Mouse (Mus musculus): ENCODE data around the gene F12.

F12 gene

DNA sequence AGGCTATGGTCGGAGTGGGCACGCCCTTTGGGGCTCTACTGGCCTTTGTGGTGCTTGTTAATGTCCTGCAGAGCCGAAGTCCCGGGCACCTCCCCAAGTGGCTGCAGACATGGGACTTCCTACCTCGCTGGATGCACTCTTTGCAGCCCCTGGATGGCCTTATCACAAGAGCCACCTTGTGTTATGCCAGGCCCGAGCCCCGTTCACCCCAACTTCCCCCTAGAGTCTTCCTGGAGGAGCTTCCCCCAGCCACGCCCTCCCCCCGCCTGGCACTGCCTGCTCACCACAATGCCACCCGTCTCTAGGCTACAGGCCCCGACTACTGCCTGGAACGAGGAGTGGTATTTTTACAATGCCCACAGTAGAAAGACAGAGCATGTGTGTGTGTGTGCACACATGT, 13.3 kb downstream of the F12 start:
- DNase-seq (ENCODE audit: low spot score), result no peak

DNA sequence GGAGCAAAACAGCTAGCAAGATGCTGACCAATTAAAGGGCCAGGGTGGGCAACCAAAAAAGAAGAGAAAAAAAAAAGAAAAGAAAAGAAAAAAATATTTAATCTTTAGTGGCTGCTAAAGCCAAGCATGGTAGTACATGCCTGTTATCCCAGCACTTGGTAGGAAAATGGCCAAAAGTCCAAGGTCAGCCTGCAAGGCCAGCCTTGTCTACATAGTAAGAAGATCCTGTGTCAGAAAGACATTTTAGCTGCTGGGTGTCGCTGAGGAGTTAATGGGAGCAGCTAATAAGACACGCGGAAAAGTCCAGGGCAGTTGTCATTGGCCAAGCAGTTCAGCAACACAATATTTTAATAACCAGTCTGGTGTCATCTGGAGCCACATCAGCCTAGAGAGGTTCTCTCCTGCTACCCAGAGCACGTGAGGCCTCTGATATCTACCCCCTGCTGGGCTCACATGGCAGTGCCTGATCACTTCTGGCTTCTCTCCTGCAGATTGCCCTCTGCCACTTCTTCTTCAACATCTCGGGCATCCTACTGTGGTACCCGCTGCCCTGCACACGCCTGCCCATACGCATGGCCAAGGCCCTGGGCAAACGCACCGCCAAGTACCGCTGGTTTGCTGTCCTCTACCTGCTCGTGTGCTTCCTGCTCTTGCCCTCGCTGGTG, 13.8 kb downstream of the F12 start:
- DNase-seq (ENCODE audit: low spot score), result no peak

DNA sequence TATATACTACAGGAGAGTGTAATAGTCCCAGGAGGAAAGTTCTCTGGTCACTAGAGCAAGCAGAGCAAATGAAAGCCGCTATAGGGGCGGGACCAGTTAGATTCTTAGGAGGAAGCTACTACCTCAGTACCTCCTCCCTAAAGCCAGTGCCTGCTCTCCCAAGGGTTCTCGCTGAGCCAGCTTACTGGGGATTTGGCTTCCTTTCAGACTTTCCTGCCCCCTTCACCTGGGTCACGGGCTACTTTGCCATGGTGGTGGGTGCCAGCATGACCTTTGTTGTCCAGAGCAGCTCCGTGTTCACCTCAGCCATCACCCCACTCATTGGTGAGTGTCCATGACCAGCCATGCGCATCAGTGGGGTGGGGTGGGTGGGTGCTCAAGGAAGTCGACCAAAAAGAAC, 14.8 kb downstream of the F12 start:
- no peak for DNase-seq (ENCODE audit: low spot score)

DNA sequence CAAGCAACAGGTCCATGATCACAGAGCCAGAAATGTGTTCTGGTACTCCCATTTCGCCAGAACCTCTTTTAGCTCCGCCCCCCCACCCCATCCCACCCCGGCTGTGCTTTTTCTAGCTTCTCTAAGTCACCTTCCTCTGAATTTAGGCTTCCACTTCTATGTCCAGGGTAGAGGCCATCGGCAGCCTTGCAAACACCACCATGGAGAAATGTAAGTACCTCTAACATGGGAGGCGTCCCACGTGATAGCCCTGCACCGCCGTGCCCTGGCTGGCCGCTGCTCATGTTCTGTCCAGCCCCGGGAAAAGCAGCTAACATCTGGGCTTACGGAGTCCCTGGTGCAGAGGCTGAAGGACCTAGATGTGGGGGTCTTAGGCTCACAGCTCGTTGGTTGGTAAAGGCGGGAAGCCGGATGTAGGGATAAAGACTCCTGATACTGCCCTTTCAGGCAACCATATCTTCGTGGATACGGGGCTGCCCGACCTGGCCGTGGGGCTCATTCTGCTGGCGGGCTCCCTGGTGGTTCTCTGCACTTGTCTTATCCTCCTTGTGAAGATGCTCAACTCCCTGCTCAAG, 18.0 kb downstream of the F12 start:
- DNase-seq (ENCODE audit: low spot score), result no peak

DNA sequence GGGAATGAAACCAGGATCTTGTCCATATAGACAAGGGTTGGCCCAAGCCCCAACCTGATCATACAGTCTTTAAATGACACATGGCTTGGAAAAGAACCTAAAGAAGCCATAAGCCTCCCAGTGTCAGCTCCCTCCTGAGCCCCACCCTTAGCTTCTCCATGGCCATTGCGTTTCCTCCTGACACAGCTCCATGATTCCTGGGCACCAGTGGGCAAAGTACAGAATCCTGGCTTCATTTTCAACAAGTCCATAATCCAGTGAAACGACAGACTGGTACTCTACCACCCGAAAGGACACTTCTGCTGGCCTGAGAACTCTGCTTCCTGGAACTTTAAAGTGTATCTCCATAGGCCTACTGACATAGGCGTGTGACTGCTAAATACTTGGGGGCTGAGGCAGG, 19.3 kb downstream of the F12 start:
- DNase-seq (ENCODE audit: low spot score), result no peak

DNA sequence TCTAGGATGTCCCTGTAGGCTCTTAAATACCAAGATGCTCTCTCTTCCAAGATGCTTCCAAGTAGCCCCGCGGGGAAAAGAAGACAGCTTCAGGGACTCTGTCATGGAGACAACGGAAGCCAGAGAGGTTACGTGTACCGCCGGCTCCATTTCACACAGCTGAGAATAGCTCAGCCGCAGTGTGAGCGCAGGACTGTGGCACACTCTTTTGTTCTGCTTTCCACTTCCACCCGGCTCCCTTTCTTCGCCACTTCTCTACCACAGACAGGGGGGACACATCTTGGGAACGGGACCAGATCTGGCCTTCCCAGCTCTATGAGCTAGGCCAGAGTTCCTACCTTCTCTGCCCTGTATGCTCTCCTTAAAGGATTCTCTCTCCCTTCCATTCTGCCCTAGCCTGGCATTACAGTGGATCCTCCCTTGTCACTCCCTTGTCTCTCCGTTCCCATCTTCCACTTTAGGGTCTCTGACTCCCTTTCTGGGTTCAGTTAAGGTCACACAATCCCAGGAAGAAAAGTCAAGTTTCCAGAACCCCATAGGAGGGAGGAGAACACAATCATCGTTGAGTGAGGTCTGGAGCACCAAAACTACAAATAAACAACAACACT, 20.7 kb downstream of the F12 start:
- no peak for DNase-seq (ENCODE audit: low spot score)

DNA sequence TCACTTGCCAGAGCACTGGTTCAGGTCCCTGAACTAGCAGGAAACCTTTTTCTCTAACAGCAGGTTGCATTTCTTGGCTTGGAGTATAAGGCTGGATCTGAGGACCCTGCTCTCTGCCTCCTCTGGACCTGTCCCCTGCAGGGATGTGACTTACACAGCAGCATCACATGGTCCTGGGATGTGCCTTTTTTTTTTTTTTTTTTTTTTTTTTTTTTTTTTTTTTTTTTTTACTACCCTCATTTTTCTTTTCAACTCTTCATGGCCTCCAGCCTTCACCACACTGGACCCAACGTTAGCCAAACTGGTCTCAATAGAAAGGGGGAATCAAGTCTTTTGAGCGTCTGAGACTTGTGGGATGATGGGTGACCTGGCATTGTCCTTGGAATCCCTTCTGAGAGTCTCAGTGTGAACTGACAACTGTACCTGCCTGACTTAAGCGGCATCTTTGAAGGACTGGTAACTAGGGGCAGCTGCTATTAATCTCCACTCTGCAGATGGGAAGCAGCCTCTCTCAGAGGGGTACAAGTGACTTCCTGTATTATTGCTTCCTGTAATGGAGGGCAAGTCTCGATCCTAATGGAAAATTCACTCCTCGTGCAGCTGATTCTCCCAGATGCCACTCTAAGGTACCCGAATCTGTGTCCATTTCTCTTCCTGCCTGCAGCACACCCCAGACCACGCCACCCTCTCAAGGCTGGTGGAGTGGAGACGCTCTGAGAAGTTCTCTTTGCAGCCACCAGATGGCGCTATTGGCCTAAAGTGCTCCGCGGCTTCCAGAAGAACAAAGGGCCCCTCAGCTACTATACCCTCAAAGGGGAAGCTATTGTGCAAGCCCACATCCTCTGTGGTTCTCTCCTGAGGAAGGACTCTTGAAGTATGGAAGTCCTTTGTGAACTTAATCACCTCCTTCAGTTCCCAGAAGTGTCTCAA, 21.5 kb downstream of the F12 start:
- peak; percentile 54 for DNase-seq (ENCODE audit: low spot score)

DNA sequence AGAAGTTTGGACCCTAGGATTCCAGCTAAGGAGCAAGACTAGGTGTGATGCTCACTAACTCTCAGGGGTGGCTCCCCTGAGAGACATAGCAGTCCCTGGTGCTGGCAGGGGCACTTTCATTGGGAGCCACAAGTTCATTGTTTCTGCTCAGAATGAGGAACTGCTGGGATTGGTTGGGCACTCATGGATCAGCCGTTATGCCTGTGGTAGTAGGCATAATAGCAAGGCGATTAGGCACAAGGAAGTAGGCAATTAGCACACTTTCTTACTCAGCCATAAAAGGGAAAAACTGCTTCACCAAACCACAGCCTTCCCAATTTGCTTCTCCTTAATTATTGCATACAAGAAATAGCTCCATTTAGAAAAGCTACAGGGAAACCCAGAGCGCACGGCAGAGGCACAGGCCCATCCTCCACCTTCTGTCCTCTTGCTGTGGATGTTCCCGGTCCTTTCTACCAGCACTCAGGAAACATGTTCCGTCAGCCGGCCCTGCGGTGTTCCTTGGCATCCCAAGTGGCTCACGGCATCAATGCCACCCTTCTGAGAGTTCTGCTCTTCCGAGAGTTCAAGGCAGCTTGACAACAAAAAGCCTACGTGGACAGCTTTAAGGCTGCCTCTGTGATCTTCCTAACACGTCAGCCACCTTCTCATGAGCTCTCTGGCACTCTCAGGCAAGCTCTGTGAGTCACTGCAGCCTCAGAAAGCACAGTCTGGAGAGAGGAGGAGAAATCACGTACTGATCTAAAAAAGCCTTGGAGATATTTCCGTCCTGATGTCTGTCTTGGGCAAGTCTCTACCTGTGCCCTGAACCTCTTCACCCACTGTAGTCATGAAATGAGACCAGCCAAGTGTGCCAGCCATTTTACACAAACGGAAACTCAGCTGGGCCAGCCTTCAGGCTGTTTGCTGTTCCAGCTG, 22.4 kb downstream of the F12 start:
- no peak for DNase-seq (ENCODE audit: low spot score)

DNA sequence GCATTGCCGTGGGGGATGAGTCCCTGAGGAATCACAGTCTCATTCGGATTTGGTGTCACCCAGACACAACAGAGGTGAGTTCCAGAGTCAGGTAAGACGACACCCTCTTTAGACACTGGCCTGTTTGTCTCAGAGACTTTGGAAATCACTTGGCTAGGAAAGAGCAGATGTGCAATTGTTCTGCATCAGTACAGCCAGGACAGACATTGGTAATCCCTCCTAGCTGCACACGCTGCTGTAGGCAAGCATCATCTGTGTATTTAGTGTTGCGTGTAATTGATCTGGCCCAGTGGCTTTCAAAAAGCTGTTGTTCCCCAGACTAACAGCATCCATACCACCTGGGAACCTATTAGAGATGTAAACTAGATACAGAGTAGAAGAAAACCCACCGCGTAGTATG, 23.3 kb downstream of the F12 start:
- no peak for DNase-seq (ENCODE audit: low spot score)

DNA sequence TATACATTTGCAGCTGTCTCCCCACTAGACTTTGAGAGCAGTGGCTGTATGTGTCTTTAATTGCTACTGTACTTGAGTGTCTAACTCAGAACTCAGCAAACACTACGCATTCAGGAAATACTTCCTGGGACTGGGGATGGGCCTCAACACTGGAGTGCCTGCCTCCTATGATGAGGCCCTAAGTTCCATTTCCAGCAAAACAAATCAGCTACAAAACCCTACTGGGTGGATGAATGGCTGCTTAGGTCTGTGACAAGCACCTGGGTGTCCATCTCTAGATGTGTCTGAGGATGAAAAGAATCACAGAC, 26.6 kb downstream of the F12 start:
- DNase-seq (ENCODE audit: low spot score), result no peak

DNA sequence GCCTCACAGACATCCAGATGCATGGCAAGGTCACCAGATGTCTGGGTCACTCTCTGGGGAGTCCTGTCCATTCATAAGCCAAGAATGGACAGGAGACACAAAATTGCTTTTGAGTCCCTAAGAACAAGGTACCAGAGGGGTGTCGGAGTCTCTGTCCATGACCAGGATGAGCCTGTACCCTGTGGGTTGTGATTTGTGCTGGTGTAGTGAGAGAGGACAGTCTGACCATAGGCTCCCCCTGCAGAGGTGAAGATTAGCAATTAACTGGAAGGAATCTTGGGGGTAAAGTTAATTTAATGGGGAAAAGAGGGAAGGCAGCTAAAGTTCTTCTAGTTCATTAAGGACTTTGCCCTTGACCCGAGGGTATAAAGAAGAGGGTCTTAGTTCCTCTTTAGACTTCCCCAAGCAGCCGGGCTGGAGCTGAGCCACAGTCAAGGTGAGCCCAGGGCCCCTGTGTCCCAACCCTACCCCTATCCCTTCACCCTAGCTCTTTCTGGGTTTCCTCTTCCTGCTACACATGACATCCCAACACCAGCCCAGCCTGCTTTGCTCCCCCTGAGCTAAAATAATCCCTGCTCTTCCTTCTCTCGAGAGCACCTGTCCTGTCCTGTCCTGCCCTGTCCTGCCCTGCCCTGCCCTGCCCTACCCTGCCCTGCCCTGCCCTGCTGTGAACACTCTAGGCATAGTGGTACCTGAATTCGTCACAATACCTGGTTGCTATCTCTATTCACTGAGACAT, 27.1 kb downstream of the F12 start:
- DNase-seq (ENCODE audit: low spot score), result no peak

DNA sequence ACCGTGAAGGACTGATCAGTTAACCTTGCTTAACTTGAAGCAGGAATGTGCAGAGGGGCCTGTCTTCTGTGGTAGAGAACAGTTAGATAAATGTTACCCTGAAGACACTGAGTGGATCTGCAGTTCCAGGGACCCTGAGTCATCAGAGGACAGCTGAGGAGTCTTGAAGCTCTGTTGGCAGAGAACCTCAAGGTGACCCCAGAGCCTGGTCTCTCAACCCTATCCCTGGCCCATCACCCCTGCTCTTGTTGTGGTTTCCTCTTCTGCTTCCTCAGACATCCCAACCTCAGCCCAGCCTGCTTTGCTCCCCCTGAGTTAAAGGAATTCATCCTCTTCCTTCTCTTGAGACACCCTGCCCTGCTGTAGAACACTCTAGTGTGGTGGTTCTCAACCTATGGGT, 28.5 kb downstream of the F12 start, which contains the start of gene Slc34a1:
Slc34a1 (plus strand) TSS at position 100 of the 400 bp plus-strand sequence.
- DNase-seq (ENCODE audit: low spot score), result no peak

DNA sequence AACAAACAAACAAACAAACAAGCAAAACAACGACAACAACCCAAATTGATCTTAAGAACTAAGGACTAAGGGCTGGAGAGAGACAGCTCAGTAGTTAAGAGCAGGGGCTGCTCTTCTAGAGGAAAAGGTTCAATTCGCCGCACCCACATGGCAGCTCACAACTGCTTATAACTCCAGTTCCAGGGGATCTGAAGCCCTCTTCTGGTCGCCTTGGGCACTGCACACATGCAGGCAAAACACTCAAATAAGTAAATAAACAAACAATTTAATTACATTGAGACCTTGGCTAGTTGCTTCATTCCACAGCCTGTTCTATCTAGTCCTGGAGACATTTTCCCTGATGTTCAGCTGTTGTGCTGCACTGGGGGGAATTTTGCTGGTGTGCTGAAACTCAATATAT, 33.7 kb downstream of the F12 start:
- DNase-seq (ENCODE audit: low spot score), result peak; percentile 33

DNA sequence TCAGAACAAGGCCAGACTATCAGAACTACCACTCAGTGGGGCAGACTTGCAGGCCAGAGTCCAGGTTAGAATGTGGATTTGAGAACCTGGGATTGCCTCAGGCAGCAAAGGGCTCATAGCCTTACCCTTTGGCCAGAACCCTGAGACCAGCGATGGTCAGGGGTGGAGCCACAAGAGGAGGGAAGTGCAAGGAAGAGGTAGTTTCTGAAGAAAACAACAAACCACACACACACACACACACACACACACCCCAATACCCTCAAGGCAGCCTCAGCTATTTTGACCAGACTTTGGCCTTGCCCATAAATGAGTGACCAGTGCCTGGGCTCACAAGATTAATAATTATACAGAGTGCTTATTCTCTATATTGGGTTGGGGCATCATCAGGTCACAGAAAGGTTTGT, 35.0 kb downstream of the F12 start:
- no peak for DNase-seq (ENCODE audit: low spot score)

DNA sequence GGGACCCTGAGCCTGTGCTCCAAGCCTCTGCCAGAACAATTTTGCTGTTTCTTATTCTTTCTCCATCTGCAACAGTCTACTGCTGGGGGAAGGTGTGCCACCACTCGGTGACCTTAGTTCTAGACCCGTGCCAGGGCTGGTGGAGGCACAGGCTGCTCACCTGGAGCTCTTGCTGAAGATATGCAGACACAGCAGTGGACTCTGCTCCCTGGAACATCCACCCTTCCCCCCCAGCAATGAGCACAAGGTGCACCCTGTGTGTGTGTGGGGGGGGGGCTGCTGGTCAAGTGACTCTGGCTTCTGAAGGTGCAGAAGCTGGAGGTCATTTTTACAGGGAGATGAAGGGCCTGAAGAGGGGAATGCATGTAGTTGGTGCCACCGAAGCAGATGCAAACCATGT, 35.9 kb downstream of the F12 start:
- DNase-seq (ENCODE audit: low spot score), result no peak

DNA sequence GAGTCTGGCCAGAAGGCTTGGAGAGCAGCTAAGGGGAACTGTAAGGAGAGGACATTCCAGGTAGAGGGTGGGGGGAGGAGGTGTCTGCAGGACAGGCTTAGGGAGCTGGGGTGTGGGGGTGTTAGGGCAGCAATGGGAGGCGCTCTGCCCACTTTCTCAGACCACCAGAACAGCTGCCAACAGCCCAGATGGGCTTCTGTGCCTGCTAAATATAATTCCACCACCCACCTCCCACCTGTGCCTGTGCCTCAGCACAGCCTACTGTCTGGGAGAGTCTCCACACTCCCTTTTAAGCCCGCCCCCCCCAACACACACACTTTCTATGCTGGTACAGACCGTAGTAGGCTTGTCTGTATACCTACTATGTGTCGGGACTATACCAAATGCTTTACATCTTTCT, 44.8 kb downstream of the F12 start:
- DNase-seq (ENCODE audit: low spot score), result no peak

DNA sequence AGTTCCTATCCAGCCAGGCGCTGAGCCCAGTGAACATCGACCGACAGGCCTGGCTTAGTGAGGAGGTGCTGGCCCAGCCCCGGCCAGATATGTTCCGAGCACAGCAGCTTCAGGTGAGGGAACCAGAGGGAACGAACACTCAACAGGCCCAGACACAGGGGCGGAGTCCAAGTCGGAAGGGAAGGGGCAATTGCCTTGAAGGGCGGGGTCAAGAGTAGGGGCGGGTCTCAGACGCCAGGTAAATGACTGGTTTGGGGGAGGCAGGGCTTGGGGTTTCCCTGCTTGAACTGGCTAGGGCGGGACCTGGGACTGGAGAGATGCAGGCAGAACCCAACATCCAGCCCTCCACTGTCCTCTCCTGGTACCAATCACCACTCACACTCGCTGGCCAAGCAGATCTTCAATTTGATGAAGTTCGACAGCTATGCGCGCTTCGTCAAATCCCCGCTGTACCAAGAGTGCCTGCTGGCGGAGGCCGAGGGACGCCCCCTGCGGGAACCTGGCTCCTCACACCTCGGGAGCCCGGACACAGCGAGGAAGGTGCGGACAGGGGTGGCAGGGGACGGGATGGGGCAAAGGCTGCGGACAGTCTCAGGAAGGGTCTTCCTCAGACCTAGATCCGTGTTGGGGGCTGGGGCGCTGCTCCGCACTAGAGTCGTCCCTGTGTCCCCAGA, 47.5 kb downstream of the F12 start:
- DNase-seq (ENCODE audit: low spot score), result no peak

DNA sequence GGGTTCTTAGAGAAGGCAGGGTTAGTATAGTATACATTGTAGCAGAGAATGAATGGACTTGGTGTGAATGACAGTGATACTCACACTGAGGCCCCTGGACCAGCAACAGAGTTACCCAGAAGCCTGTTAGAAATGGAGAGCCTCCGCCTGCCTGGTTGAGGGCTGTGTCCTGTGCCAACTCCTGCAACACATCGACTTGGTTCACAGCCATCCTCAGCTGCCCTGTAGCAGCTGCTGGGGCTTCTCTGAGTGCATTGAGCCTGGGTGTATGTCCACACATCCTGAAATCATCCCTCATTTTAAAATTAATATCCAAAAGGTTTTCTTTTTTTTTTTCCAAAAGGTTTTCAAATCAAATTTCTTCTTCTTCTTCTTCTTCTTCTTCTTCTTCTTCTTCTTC, 50.7 kb downstream of the F12 start:
- no peak for DNase-seq (ENCODE audit: low spot score)

DNA sequence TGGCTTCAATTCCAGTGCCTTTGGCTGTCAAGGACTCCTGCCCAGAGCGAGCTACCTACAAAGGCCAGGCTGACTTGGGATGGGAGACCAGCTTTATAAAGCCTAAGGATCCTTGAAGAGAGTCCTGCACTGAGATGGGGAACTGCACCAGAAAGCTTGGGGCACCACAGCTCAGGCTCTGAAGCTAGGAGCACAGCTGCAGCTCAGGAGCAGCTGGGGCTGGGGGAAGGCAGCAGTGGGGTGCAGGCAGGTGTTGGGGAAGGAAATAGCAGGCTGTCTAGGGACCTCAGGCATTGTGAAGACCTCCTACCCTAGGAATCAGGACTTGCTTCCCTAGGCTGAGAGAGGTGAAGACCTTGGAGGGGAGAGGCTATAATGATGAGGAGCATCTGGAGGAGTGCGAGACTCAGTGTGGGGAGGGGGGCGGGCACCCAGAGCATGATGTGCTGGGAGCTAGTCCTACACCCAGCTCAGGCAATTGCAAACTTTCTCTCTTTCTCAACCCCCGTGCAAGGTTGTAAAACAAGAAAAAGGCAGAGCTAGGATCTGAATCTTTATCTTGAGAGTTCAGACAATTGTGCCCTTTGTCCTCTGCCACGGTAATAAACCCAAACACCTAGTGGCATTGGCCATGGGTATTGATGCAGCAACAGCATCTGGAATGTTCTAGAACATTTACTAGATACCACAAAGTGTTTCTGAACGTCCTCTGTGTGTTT, 52.2 kb downstream of the F12 start:
- no peak for DNase-seq (ENCODE audit: low spot score)

DNA sequence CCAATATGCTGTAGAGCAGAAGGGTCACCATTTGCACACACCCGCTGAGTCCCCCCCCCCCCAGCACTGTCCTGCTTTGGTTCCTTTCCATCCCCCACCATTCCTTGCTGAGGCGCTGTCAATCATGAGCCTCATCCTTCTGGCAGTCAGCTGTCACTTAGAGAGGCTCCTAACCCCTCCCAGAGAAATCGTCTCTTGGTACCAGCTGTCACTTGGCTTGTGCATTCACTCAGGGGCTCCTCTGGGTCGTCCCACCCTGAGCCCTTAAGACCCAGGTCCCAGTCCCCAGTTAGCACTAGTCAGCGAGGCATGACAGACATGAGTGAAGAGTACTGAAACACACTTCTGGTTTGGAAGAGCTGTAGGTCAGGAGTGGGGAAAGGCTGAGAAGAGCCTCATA, 54.9 kb downstream of the F12 start:
- DNase-seq (ENCODE audit: low spot score), result no peak

All from spleen, adult 12 weeks (tissue).